Mouse (Mus musculus): ENCODE measurements around the gene Spata31d1d.
"Not testable (repeated sequence)": the region's sequence is repeated elsewhere in the genome, so short reads cannot be mapped to it uniquely, and the experiment has no call there.

Gene Spata31d1d

DNA sequence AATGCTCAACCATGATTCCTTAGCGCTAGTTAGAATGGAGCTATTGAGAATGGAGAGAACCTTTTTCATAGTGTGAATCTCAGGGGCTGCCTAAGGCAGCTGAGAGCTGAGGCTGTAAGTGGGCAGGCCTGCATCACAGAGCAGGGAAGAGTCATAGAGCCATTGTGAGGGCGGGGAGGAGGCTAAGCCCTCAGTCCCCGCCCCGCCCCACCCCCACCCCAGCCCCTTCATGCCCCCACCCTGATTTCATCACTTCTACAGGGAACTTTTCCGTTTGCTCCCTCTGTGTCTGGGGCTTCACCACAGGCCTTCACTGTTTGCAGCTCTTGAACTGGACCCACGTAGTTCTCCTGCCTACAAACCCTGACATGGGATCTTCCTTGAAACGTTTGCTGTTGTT is at the start of gene Spata31d1d:
Spata31d1d (minus strand) TSS at position 101 of the 400 bp plus-strand sequence.
- no peak for DNase-seq

GRCm38 (mm10) chr13:59779744-59780264 is 48.3 kb upstream of the Spata31d1d start:
- DNase-seq: not testable (repeated sequence)

- peak in 1 of 2 experiments; percentile 14 for DNase-seq
Observed at GRCm38 (mm10) chr13:59779213-59779612, 47.7 kb upstream of the Spata31d1d start.

GRCm38 (mm10) chr13:59775168-59775567 is 43.6 kb upstream of the Spata31d1d start:
- no peak for DNase-seq

DNA sequence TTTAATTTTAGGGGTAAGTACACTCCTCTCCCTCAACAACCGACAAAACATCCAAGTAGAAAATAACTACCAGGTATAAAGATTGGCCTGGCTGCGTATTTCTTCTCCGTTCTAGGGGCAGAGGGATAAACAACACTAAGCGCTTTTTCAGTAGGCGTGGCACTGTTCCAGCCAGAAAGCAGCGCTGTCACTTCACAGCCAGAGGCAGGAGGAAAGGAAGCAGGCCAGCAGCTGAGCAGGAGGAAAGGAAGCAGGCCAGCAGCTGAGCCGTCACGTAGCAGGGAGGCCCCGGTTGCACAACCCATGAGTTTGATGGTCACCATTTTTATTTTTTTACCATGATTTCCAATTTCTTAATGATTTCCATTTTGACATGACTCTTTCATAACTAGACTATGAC is 39.7 kb upstream of the Spata31d1d start:
- DNase-seq: peak; percentile 24 to 40

DNA sequence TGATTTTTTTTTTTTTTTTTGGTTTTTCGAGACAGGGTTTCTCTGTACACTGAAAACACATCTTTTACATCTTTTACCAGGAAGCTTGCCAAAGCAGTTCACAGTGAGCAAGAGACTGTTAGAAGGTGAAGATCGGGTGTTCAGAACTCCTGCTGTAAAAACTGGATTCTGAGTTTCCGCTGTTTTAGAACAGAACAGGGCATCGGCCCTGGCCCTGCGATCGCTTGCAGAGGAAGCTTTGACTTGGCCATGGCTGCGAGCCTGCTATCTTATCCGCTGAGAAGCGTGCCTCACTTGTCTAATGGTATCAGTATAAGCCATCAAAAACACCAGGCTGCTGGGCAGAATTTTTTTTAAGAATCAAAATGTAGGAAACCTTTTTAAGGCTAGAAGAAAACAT is 39.3 kb upstream of the Spata31d1d start:
- DNase-seq: no peak

GRCm38 (mm10) chr13:59770164-59770562 is 38.6 kb upstream of the Spata31d1d start:
- DNase-seq: peak; percentile 83 to 90

DNA sequence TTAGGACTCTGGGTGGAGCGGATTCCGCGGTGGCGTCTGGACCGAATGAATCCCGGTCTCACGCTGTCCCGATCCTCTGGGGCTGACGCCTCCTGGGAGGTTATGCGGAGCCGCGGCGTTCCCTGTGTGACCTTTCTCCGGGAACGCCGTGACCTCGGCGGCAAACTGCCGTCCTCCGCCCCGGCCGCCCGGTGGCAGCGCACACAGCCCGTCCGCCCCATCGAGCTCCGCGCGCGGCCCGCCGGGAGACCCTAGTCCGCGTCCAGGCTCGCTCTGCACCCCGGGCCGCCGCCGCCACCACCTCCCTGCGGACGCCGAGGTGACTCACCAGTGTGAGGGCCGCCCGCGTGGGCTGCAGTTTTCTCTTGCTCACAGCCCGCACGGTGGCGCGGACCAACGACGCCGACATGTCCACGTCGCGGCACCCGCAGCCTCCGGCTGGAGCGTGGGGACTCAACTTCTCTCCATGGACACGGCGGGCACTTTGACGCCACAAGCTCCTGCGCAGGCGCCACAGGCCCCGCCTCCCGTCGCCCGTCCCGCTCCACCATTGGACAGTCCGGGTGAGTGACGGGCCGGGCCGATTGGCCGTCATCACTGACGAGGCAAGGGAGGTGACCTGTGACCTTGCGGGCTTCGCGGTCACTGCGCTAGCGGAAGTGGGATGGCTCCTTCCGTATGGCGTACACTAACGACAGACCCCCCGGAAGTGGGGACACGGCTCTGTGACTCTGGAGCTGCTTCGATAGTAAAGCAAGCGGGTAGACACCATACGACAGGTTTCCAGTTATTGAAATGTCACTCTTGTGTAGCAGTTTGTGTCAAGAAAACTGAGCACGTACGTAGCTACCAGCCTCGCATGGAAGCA is 38.0 kb upstream of the Spata31d1d start, which contains the start of gene Isca1:
Isca1 (minus strand) TSS at position 515 of the 868 bp plus-strand sequence.
- peak; percentile 99 for DNase-seq

GRCm38 (mm10) chr13:59768531-59768930 is 37.0 kb upstream of the Spata31d1d start:
- DNase-seq: no peak

DNA sequence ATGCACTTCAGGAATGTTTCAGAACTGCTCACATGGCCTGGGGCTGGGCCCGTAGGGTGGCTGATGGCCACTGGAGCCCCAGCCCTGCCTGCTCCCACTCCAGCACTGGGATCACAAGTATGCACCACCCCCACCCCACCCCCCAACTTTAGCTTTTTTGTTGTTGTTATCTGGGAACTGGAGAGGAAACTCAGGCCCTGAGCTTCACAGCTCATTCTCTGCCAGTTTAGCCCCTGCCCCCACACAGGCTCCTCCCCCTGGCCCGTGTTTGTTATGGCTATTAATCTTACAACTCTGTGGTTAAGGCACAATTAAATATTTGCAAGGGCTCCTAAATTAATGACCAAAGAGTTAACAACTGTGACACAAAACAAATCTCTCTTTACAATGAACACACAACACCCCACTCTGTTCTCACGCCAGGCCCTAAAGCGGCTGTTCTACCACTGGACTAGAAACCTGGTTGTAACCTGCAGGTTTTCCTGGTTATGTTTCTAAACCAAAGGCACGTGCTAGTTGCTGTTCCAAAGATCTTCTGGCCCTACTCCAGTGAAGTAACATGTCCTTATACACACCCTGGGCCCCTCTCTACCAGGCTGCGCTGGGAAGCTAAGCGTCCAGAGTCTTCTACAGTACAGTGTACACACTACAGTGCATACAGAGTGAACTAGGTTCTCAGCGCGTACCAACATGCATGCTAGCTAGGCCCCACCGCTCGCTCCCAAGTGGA is 35.4 kb upstream of the Spata31d1d start:
- DNase-seq: no peak

GRCm38 (mm10) chr13:59762791-59763190 is 31.2 kb upstream of the Spata31d1d start:
- DNase-seq: no peak

- DNase-seq: no peak
Observed at GRCm38 (mm10) chr13:59756906-59757305, 25.4 kb upstream of the Spata31d1d start.

- no peak for DNase-seq
Observed at GRCm38 (mm10) chr13:59750310-59750709, 18.8 kb upstream of the Spata31d1d start.

GRCm38 (mm10) chr13:59746711-59747110 is 15.2 kb upstream of the Spata31d1d start, which contains the start of gene 1700014D04Rik:
Gene 1700014D04Rik (minus strand): TSS chr13:59746752.
- no peak for DNase-seq

- no peak for DNase-seq
Observed at GRCm38 (mm10) chr13:59746164-59746563, 14.6 kb upstream of the Spata31d1d start.

- no peak for DNase-seq
Observed at GRCm38 (mm10) chr13:59745462-59745861, 13.9 kb upstream of the Spata31d1d start.

DNA sequence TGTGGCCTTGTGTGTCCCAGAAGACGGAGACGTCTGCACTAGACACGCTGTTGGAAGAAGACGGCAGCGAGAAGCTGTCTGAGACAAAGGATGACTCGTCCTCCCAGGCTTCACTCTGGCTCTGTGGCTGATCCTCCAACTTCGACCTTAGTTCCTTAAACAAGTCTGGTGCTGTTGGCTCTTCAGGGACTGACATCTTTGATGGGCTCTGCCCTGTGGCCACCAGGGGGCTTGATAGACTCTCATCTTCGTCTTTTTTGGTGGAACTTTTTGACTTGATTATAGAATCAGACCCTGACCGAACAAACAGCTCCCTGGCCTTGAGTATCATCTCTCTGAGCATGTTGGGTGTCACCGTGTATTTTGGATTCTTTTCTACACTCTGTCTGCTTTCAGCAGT is 10.1 kb upstream of the Spata31d1d start:
- DNase-seq: no peak

DNA sequence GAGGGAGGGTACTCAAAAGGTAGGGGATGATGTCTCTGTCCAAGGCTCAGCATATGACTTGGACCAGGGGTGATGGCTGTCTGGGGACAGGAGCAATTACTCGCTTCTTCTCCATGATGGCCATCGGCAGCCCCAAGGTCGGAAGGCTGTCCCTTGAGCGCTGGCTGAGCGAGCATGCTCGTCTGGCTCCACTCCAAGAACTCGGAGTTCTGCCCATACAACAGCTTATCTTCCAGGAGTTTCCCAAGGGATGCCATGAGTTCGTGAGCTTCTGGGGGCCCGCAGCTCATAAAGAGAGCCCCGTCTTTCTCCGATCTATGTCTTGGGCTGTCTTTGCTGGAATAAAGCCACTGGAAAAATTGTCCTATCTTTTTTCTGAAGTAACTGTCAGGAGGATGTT is 9.5 kb upstream of the Spata31d1d start:
- DNase-seq: no peak

DNA sequence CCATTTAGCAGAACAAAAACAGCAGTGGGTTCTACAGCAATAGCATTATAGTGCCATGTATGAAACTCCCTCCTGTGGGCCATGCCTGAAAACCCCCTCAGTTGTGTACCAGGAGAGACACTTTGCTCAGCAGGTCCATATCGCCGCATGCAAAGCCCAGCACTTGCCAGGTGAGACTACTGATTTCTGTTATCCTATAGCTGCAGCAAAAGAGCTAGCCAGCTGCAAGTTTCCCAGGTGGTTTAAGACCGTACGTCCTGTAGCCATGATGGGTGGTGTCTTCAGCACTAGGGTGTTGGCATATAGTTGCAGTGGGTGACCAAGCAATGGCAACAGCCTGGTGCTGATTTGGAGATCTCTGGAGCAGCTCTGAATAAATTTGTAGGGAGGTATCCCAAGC is 7.8 kb upstream of the Spata31d1d start:
- DNase-seq: no peak

DNA sequence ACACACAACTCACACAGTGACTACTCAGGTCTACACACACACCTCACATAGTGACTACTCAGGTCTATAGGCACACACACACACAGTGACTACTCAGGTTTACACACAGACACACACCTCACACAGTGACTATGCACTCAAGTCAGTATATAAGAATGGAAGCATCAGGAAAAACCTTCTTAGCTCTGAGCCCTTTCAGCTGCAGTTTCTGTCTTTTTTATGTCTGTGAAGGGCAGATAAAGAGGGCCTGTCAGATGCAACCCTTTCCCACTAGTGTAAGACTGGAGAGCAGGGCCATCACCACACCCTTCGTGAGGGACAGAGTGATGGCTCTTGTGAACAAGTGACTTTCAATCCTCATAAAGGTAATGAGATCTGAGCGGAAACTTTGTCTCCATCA is 6.9 kb upstream of the Spata31d1d start:
- DNase-seq: no peak

GRCm38 (mm10) chr13:59735190-59735589 is 3.6 kb upstream of the Spata31d1d start:
- no peak for DNase-seq

- not testable (repeated sequence) for DNase-seq
Observed at GRCm38 (mm10) chr13:59734347-59734746, 2.8 kb upstream of the Spata31d1d start.

GRCm38 (mm10) chr13:59733936-59734335 is 2.4 kb upstream of the Spata31d1d start:
- DNase-seq: no peak

Data from thymus, postnatal 36 days (tissue).